Mouse (Mus musculus) embryo, embryonic 9.5 days (tissue): ENCODE measurements around the gene Spink8.
"Not testable (repeated sequence)": the region's sequence is repeated elsewhere in the genome, so short reads cannot be mapped to it uniquely, and the experiment has no call there.

Experiments
- DNase-seq: peaks from one replicate; pipeline ENCODE4 v3.0.0-alpha.2; 2017; ENCODE audit errors: extremely low spot score

Spink8 gene

GRCm38 (mm10) chr9:109811980-109812379 lies at the start of gene Spink8:
Gene Spink8 (plus strand): TSS chr9:109812280.
- DNase-seq: no peak

- not testable (repeated sequence) for DNase-seq
These were observed 45.2 kb upstream of the Spink8 start for GRCm38 (mm10) chr9:109766841-109767240.

GRCm38 (mm10) chr9:109790570-109790969 lies 21.5 kb upstream of the Spink8 start, which contains the start of gene Fbxw27:
Gene Fbxw27 (minus strand): TSS chr9:109790670.
- DNase-seq: not testable (repeated sequence)

GRCm38 (mm10) chr9:109795221-109795620 lies 16.9 kb upstream of the Spink8 start:
- DNase-seq: no peak

- DNase-seq: no peak
These were observed 16.3 kb upstream of the Spink8 start for GRCm38 (mm10) chr9:109795811-109796210.

- no peak for DNase-seq
These were observed 14.0 kb upstream of the Spink8 start for GRCm38 (mm10) chr9:109798051-109798450.

- DNase-seq: not testable (repeated sequence)
These were observed 6.5 kb upstream of the Spink8 start for GRCm38 (mm10) chr9:109805596-109805995.

GRCm38 (mm10) chr9:109806260-109806659 lies 5.8 kb upstream of the Spink8 start:
- no peak for DNase-seq

GRCm38 (mm10) chr9:109806695-109807293 lies 5.3 kb upstream of the Spink8 start:
- no peak for DNase-seq

- no peak for DNase-seq
These were observed 4.2 kb upstream of the Spink8 start for GRCm38 (mm10) chr9:109807898-109808297.

- no peak for DNase-seq
These were observed 1.3 kb downstream of the Spink8 start for GRCm38 (mm10) chr9:109813424-109813823.

- DNase-seq: no peak
These were observed 4.3 kb downstream of the Spink8 start for GRCm38 (mm10) chr9:109816341-109816740.

GRCm38 (mm10) chr9:109825739-109826138 lies 13.7 kb downstream of the Spink8 start:
- no peak for DNase-seq

- DNase-seq: no peak
These were observed 14.1 kb downstream of the Spink8 start for GRCm38 (mm10) chr9:109826181-109826580.

GRCm38 (mm10) chr9:109832391-109833087 lies 20.5 kb downstream of the Spink8 start, which contains the start of gene Nme6:
Gene Nme6 (plus strand): TSS chr9:109832749.
- peak; percentile 97 for DNase-seq

GRCm38 (mm10) chr9:109833088-109833412 lies 21.0 kb downstream of the Spink8 start:
- no peak for DNase-seq

- no peak for DNase-seq
These were observed 37.3 kb downstream of the Spink8 start, which contains the start of gene Camp for GRCm38 (mm10) chr9:109849312-109849758. Gene Camp (minus strand): TSS chr9:109849617.

GRCm38 (mm10) chr9:109850099-109850498 lies 38.0 kb downstream of the Spink8 start:
- DNase-seq: no peak

- DNase-seq: no peak
These were observed 42.3 kb downstream of the Spink8 start for GRCm38 (mm10) chr9:109854341-109854740.

GRCm38 (mm10) chr9:109855947-109856346 lies 43.9 kb downstream of the Spink8 start:
- DNase-seq: no peak

- DNase-seq: peak; percentile 83
These were observed 50.4 kb downstream of the Spink8 start for GRCm38 (mm10) chr9:109862397-109863044.

GRCm38 (mm10) chr9:109863085-109863484 lies 51.0 kb downstream of the Spink8 start:
- DNase-seq: no peak

- no peak for DNase-seq
These were observed 54.1 kb downstream of the Spink8 start for GRCm38 (mm10) chr9:109866218-109866617.
